9 mouse cellular contexts compared by ENCODE assay signal in genomic region chr7:45785388-45786135, GRCm38 (mm10). TPM values are rescaled to one million over a fixed set of nuclear protein-coding genes. Genes with fewer than 3 reads are reported as not detected.
DNase-seq lines count a peak whose midpoint lies in the region; ATAC-seq lines count a peak whose summit lies in the region.
"Had no signal": no experiment of that assay in that cellular context is flagged by ENCODE, and none has a peak within 500 bp of the region (broad histone marks: within the 10 kb centered on the region; RNA-seq: fewer than 3 reads in every experiment).

No protein-coding gene starts in this region.

- H3K4me2 ChIP-seq in hindbrain, embryonic 16.5 days (ENCODE audit: low read length): peak overlapping the region; percentile 87
- peak overlapping the region; percentile 75 for H3K4me2 ChIP-seq in midbrain, embryonic 15.5 days

- DNase-seq in embryo, embryonic 10 days (ENCODE audit: low spot score): peak; percentile 48
- DNase-seq in embryo, embryonic 10.5 days (ENCODE audit: low spot score): no peak
- DNase-seq in retina, embryonic 14.5 days (ENCODE audit: low spot score): peak; percentile 66
- DNase-seq in retina, postnatal 1 day: no peak
- no peak for DNase-seq in thymus, postnatal 10 days (ENCODE audit: low spot score in 2 of 2)

- peak overlapping the region; percentile 94 for H3K9ac ChIP-seq in hindbrain, embryonic 16.5 days (ENCODE audit: low read depth, low read length)
- H3K9ac ChIP-seq in midbrain, embryonic 15.5 days: peak overlapping the region; percentile 84

- peak; percentile 48 for ATAC-seq in hindbrain, embryonic 16.5 days
- ATAC-seq in midbrain, embryonic 15.5 days (replicated peaks): peak; percentile 43
- no peak for ATAC-seq in erythroblast, adult 5-6 weeks (replicated peaks; ENCODE audit: low FRiP score, poor library complexity, severe bottlenecking)

- H3K4me1 ChIP-seq in hindbrain, embryonic 16.5 days (ENCODE audit: control insufficient read depth, insufficient read depth, low read depth, low read length): peaks cover 14% of the 10 kb centered on the region
- H3K4me1 ChIP-seq in midbrain, embryonic 15.5 days: peaks cover 35% of the 10 kb centered on the region

- peak overlapping the region; percentile 93 for H3K27ac ChIP-seq in hindbrain, embryonic 16.5 days (ENCODE audit: low read depth, low read length)
- H3K27ac ChIP-seq in midbrain, embryonic 15.5 days: peak overlapping the region; percentile 95

- H3K27me3 ChIP-seq in hindbrain, embryonic 16.5 days (replicated peaks; ENCODE audit: control insufficient read depth, insufficient read depth, low read length): no peaks in the 10 kb centered on the region
- H3K27me3 ChIP-seq in midbrain, embryonic 15.5 days (replicated peaks): no peaks in the 10 kb centered on the region

- no peaks in the 10 kb centered on the region for H3K9me3 ChIP-seq in hindbrain, embryonic 16.5 days (ENCODE audit: control insufficient read depth, low read length)
- H3K9me3 ChIP-seq in midbrain, embryonic 15.5 days: no peaks in the 10 kb centered on the region

- peak overlapping the region; percentile 91 for H3K4me3 ChIP-seq in hindbrain, embryonic 16.5 days (ENCODE audit: low read length)
- peak overlapping the region; percentile 96 for H3K4me3 ChIP-seq in midbrain, embryonic 15.5 days
- H3K4me3 ChIP-seq: erythroblast, embryonic 14.5 days had no signal

- H3K36me3 ChIP-seq in hindbrain, embryonic 16.5 days (ENCODE audit: control insufficient read depth, insufficient read depth, low read length): peaks cover 29% of the 10 kb centered on the region
- peaks cover 30% of the 10 kb centered on the region for H3K36me3 ChIP-seq in midbrain, embryonic 15.5 days (replicated peaks)

- WGBS in hindbrain, embryonic 16.5 days: 0% methylated on average over 38 of the region's 42 CpGs
- under 1% methylated on average over 36 of the region's 42 CpGs for WGBS in midbrain, embryonic 15.5 days

RNA-seq across cellular contexts. Expression of gene Sult2b1, which starts 1.1 kb away (rescaled TPM):
- polyA plus RNA-seq in hindbrain, embryonic 16.5 days (2015; fragmentation: Nextera tagmentation; extraction: Ambion mirVana): 5.1 and 6.6 TPM in 2 replicates
- 8.3 and 9.7 TPM in 2 replicates for polyA plus RNA-seq in midbrain, embryonic 15.5 days (2015; fragmentation: Nextera tagmentation; extraction: Ambion mirVana)
- total RNA-seq in erythroblast, adult 5-6 weeks (2015; ENCODE audit: low replicate concordance): not detected in 2 replicates
- total RNA-seq in erythroblast, adult 5-6 weeks (2017; ENCODE audit: low replicate concordance): not detected in 2 replicates
- polyA plus RNA-seq: erythroblast, embryonic 14.5 days had no signal

RNA-seq across cellular contexts. Expression of gene Lmtk3, which starts 2.0 kb away (rescaled TPM):
- polyA plus RNA-seq in hindbrain, embryonic 16.5 days (2015; fragmentation: Nextera tagmentation; extraction: Ambion mirVana): 17.2 and 21.3 TPM in 2 replicates
- 29.8 and 34.8 TPM in 2 replicates for polyA plus RNA-seq in midbrain, embryonic 15.5 days (2015; fragmentation: Nextera tagmentation; extraction: Ambion mirVana)
- not detected in 2 replicates for total RNA-seq in erythroblast, adult 5-6 weeks (2015; ENCODE audit: low replicate concordance)
- total RNA-seq in erythroblast, adult 5-6 weeks (2017; ENCODE audit: low replicate concordance): not detected in 2 replicates

RNA-seq across cellular contexts. Expression of gene Cyth2, which starts 28.8 kb away (rescaled TPM):
- polyA plus RNA-seq in hindbrain, embryonic 16.5 days (2015; fragmentation: Nextera tagmentation; extraction: Ambion mirVana): 243 TPM in 2 replicates
- polyA plus RNA-seq in midbrain, embryonic 15.5 days (2015; fragmentation: Nextera tagmentation; extraction: Ambion mirVana): 329 and 334 TPM in 2 replicates
- 10.6 and 10.7 TPM in 2 replicates for total RNA-seq in erythroblast, adult 5-6 weeks (2015; ENCODE audit: low replicate concordance)
- total RNA-seq in erythroblast, adult 5-6 weeks (2017; ENCODE audit: low replicate concordance): 11.6 and 14.5 TPM in 2 replicates

RNA-seq across cellular contexts. Expression of gene Kcnj14, which starts 39.0 kb away (rescaled TPM):
- polyA plus RNA-seq in hindbrain, embryonic 16.5 days (2015; fragmentation: Nextera tagmentation; extraction: Ambion mirVana): 1.2 TPM in 2 replicates
- polyA plus RNA-seq in midbrain, embryonic 15.5 days (2015; fragmentation: Nextera tagmentation; extraction: Ambion mirVana): 1.1 TPM in 2 replicates
- 0.38 TPM in 1 of 2 replicates, not detected in the other for total RNA-seq in erythroblast, adult 5-6 weeks (2015; ENCODE audit: low replicate concordance)
- total RNA-seq in erythroblast, adult 5-6 weeks (2017; ENCODE audit: low replicate concordance): 0.09 TPM in 1 of 2 replicates, not detected in the other

RNA-seq across cellular contexts. Expression of gene Grwd1, which starts 45.2 kb away (rescaled TPM):
- 44.0 and 46.7 TPM in 2 replicates for polyA plus RNA-seq in hindbrain, embryonic 16.5 days (2015; fragmentation: Nextera tagmentation; extraction: Ambion mirVana)
- polyA plus RNA-seq in midbrain, embryonic 15.5 days (2015; fragmentation: Nextera tagmentation; extraction: Ambion mirVana): 40.5 and 44.2 TPM in 2 replicates
- total RNA-seq in erythroblast, adult 5-6 weeks (2015; ENCODE audit: low replicate concordance): 1.5 and 2.3 TPM in 2 replicates
- total RNA-seq in erythroblast, adult 5-6 weeks (2017; ENCODE audit: low replicate concordance): 0.43 and 3.1 TPM in 2 replicates

Comparison
In these comparisons a context has a peak if more than half of its experiments do, and no peak if none do; other contexts are left out.
1. DNase-seq: peak in embryo, embryonic 10 days (single experiment) and retina, embryonic 14.5 days (single experiment); none in embryo, embryonic 10.5 days (single experiment), retina, postnatal 1 day (single experiment) and thymus, postnatal 10 days (0 of 2).